Mouse (Mus musculus) hindbrain, embryonic 10.5 days (tissue): ENCODE measurements at regions not wholly inside any gene's neighbourhood (a gene's known extent, or its start where the extent isn't known, plus 50 kb on each side); places are given as distances from the start of the nearest gene placed in this dataset.

Experiments
- DNase-seq: peaks from one replicate; pipeline ENCODE4 v3.0.0-alpha.2; 2017; ENCODE audit warnings: low spot score
- H3K27ac ChIP-seq: fragments of 300-500 bp; sonication (generic); 2 replicates; pipeline ENCODE4 v1.5.1; 2016; ENCODE audit warnings: mild to moderate bottlenecking, moderate library complexity
- H3K27me3 ChIP-seq: fragments of 300-500 bp; sonication (generic); 2 replicates; pipeline ENCODE4 v1.6.1; 2016; ENCODE audit warnings: mild to moderate bottlenecking; ENCODE audit not compliant: poor library complexity, insufficient read depth, severe bottlenecking
- H3K36me3 ChIP-seq: fragments of 300-500 bp; sonication (generic); 2 replicates; pipeline ENCODE4 v1.6.1; 2016; ENCODE audit warnings: mild to moderate bottlenecking, moderate library complexity
- H3K4me1 ChIP-seq: fragments of 300-500 bp; sonication (generic); replicated peaks from 2 replicates; pipeline ENCODE4 v1.6.1; 2016; ENCODE audit warnings: mild to moderate bottlenecking
- H3K4me3 ChIP-seq: fragments of 300-500 bp; sonication (generic); 2 replicates; pipeline ENCODE4 v1.5.1; 2016; ENCODE audit warnings: mild to moderate bottlenecking, moderate library complexity
- H3K9me3 ChIP-seq: fragments of 300-500 bp; sonication (generic); 2 replicates; pipeline ENCODE4 v1.6.1; 2016; ENCODE audit warnings: mild to moderate bottlenecking, moderate library complexity
- WGBS: fragments of 180-500 bp; shearing (Covaris S2); methylation state at CpG from one replicate; pipeline ENCODE4 v1.1.7; 2016; 5-methylcytosine and 5-hydroxymethylcytosine counted together

- Histone ChIP-seq H3K4me1 (no peaks in the 10 kb centered on the region), H3K4me3 (no peak overlapping the region), H3K9me3 (no peaks in the 10 kb centered on the region), H3K36me3 (no peaks in the 10 kb centered on the region), H3K27ac (no peak overlapping the region), H3K27me3 (no peaks in the 10 kb centered on the region)
- no peak for DNase-seq
- whole genome bisulfite sequencing, result 78% methylated on average over 2 of the region's 2 CpGs
These were observed 355.5 kb downstream of the Cdh9 start for GRCm38 (mm10) chr15:17084030-17084429.

- H3K27ac ChIP-seq, result no peak overlapping the region
- H3K4me3 ChIP-seq, result no peak overlapping the region
- H3K36me3 ChIP-seq, result no peaks in the 10 kb centered on the region
- no peaks in the 10 kb centered on the region for H3K9me3 ChIP-seq
- 95% methylated on average over 5 of the region's 5 CpGs for WGBS
- no peaks in the 10 kb centered on the region for H3K4me1 ChIP-seq
- H3K27me3 ChIP-seq, result no peaks in the 10 kb centered on the region
- DNase-seq, result no peak
These were observed 360.2 kb downstream of the Cdh9 start for GRCm38 (mm10) chr15:17088644-17089228.

- H3K9me3 ChIP-seq, result peaks cover 6% of the 10 kb centered on the region; the same call in 1 of the 2 replicates
- H3K27ac ChIP-seq, result no peak overlapping the region
- H3K27me3 ChIP-seq, result no peaks in the 10 kb centered on the region
- peak; percentile 52 for DNase-seq
- no peaks in the 10 kb centered on the region for H3K36me3 ChIP-seq
- no peaks in the 10 kb centered on the region for H3K4me1 ChIP-seq
- WGBS, result 10% methylated on average over 4 of the region's 4 CpGs
- H3K4me3 ChIP-seq, result no peak overlapping the region
These were observed 370.4 kb downstream of the Cdh9 start for GRCm38 (mm10) chr15:17098927-17099326.

GRCm38 (mm10) chr15:17101182-17101581, 372.6 kb downstream of the Cdh9 start:
- WGBS, result 91% methylated on average over 3 of the region's 3 CpGs
- H3K36me3 ChIP-seq, result no peaks in the 10 kb centered on the region
- no peaks in the 10 kb centered on the region for H3K9me3 ChIP-seq
- DNase-seq, result no peak
- H3K27ac ChIP-seq, result no peak overlapping the region
- H3K4me1 ChIP-seq, result no peaks in the 10 kb centered on the region
- H3K27me3 ChIP-seq, result no peaks in the 10 kb centered on the region
- no peak overlapping the region for H3K4me3 ChIP-seq

- 48% methylated on average over 1 of the region's 1 CpGs for WGBS
These were observed 407.2 kb downstream of the Cdh9 start for GRCm38 (mm10) chr15:17135721-17136120.

GRCm38 (mm10) chr15:17180164-17180563, 451.6 kb downstream of the Cdh9 start:
- Histone ChIP-seq H3K27me3 (no peaks in the 10 kb centered on the region), H3K36me3 (no peaks in the 10 kb centered on the region), H3K4me3 (no peak overlapping the region), H3K27ac (no peak overlapping the region), H3K4me1 (no peaks in the 10 kb centered on the region), H3K9me3 (no peaks in the 10 kb centered on the region)
- no peak for DNase-seq
- 27% methylated on average over 2 of the region's 2 CpGs for WGBS

More at GRCm38 (mm10) chr15:17135721-17136120, 407.2 kb downstream of the Cdh9 start:
- DNase-seq, result no peak
- H3K27me3 ChIP-seq, result no peaks in the 10 kb centered on the region
- no peak overlapping the region for H3K27ac ChIP-seq
- no peaks in the 10 kb centered on the region for H3K4me1 ChIP-seq
- H3K4me3 ChIP-seq, result no peak overlapping the region
- H3K36me3 ChIP-seq, result no peaks in the 10 kb centered on the region
- H3K9me3 ChIP-seq, result no peaks in the 10 kb centered on the region

GRCm38 (mm10) chr15:17181358-17182022, 452.9 kb downstream of the Cdh9 start:
- Histone ChIP-seq H3K36me3 (no peaks in the 10 kb centered on the region), H3K4me1 (no peaks in the 10 kb centered on the region), H3K9me3 (no peaks in the 10 kb centered on the region), H3K27me3 (no peaks in the 10 kb centered on the region), H3K4me3 (no peak overlapping the region), H3K27ac (no peak overlapping the region)
- 92% methylated on average over 2 of the region's 2 CpGs for WGBS
- DNase-seq, result no peak

- no peaks in the 10 kb centered on the region for H3K36me3 ChIP-seq
- H3K27me3 ChIP-seq, result no peaks in the 10 kb centered on the region
- no peak overlapping the region for H3K27ac ChIP-seq
- no peak overlapping the region for H3K4me3 ChIP-seq
- H3K9me3 ChIP-seq, result no peaks in the 10 kb centered on the region
- H3K4me1 ChIP-seq, result no peaks in the 10 kb centered on the region
- peak; percentile 42 for DNase-seq
- WGBS, result 57% methylated on average over 5 of the region's 5 CpGs
These were observed 466.9 kb downstream of the Cdh9 start for GRCm38 (mm10) chr15:17195439-17195838.

GRCm38 (mm10) chr15:17204739-17205138, 476.2 kb downstream of the Cdh9 start:
- no peaks in the 10 kb centered on the region for H3K9me3 ChIP-seq
- DNase-seq, result no peak
- 87% methylated on average over 2 of the region's 2 CpGs for WGBS
- no peaks in the 10 kb centered on the region for H3K36me3 ChIP-seq
- no peaks in the 10 kb centered on the region for H3K27me3 ChIP-seq
- H3K4me1 ChIP-seq, result no peaks in the 10 kb centered on the region
- H3K4me3 ChIP-seq, result no peak overlapping the region
- H3K27ac ChIP-seq, result no peak overlapping the region

- WGBS, result 84% methylated on average over 3 of the region's 3 CpGs
- no peak for DNase-seq
These were observed 516.5 kb downstream of the Cdh9 start for GRCm38 (mm10) chr15:17245096-17245495.

GRCm38 (mm10) chr15:17289221-17289620, 560.7 kb downstream of the Cdh9 start:
- H3K36me3 ChIP-seq, result no peaks in the 10 kb centered on the region

More at GRCm38 (mm10) chr15:17245096-17245495, 516.5 kb downstream of the Cdh9 start:
- Histone ChIP-seq H3K9me3 (no peaks in the 10 kb centered on the region), H3K4me1 (no peaks in the 10 kb centered on the region), H3K4me3 (no peak overlapping the region), H3K36me3 (no peaks in the 10 kb centered on the region), H3K27ac (no peak overlapping the region), H3K27me3 (no peaks in the 10 kb centered on the region)

More at GRCm38 (mm10) chr15:17289221-17289620, 560.7 kb downstream of the Cdh9 start:
- WGBS, result 93% methylated on average over 5 of the region's 5 CpGs
- no peak overlapping the region for H3K4me3 ChIP-seq
- no peaks in the 10 kb centered on the region for H3K27me3 ChIP-seq
- DNase-seq, result no peak
- no peak overlapping the region for H3K27ac ChIP-seq
- H3K4me1 ChIP-seq, result no peaks in the 10 kb centered on the region
- H3K9me3 ChIP-seq, result no peaks in the 10 kb centered on the region
